9 mouse cellular contexts compared by ENCODE assay signal in genomic region chr19:34193683-34194082, GRCm38 (mm10). TPM values are rescaled to one million over a fixed set of nuclear protein-coding genes. Genes with fewer than 3 reads are reported as not detected.
A peak's percentile ranks its signal among the peaks of the same experiment; 100 is the strongest.
DNase-seq lines count a peak whose midpoint lies in the region; ATAC-seq and TF ChIP-seq lines count a peak whose summit lies in the region.
"Had no signal": no experiment of that assay in that cellular context is flagged by ENCODE, and none has a peak within 500 bp of the region (broad histone marks: within the 10 kb centered on the region; RNA-seq: fewer than 3 reads in every experiment).

No protein-coding gene starts in this region.

- no peak for TF ChIP-seq CTCF in heart, adult 2 months (IDR thresholded peaks at IDR 0.05)
- no peak for TF ChIP-seq CTCF in thymus, adult 2 months (IDR thresholded peaks at IDR 0.05; ENCODE audit: borderline replicate concordance, control insufficient read depth, extremely low read depth, insufficient read depth, low read length, poor library complexity)
- TF ChIP-seq CTCF in liver, embryonic 14.5 days (IDR thresholded peaks at IDR 0.05; ENCODE audit: low read depth) = no peak

- WGBS in heart, adult 2 months = 72% methylated on average over 9 of the region's 9 CpGs
- WGBS in thymus, adult 2 months = 57% methylated on average over 9 of the region's 9 CpGs
- WGBS in liver, embryonic 14.5 days (ENCODE audit: insufficient replicate concordance) = 58% methylated on average over 9 of the region's 9 CpGs

- peak overlapping the region; percentile 86 for H3K4me2 ChIP-seq in liver, embryonic 14.5 days (ENCODE audit: low read depth)

- H3K4me3 ChIP-seq in heart, adult 2 months = peak overlapping the region; percentile 69
- H3K4me3 ChIP-seq in thymus, adult 2 months (ENCODE audit: control insufficient read depth, insufficient read depth, low read length) = peak overlapping the region; percentile 39
- peak overlapping the region; percentile 11 to 58; a peak in 3 of 4 replicates for H3K4me3 ChIP-seq in liver, embryonic 14.5 days (ENCODE audit: insufficient read depth in 1 of 2, low read depth in 2 of 2, low read length in 2 of 2)

- no peaks in the 10 kb centered on the region for H3K79me2 ChIP-seq in heart, adult 2 months (replicated peaks; ENCODE audit: control insufficient read depth, insufficient read depth, low read length)

- DNase-seq in heart, adult 2 months = no peak
- no peak for DNase-seq in heart, adult 9 months (ENCODE audit: low spot score in 2 of 2)
- DNase-seq in thymus, adult 2 months = no peak
- no peak for DNase-seq in thymus, postnatal 0 days (ENCODE audit: low spot score)
- DNase-seq in liver, embryonic 14.5 days (ENCODE audit: low read depth in 3 of 3, low spot score in 3 of 3) = no peak
- no peak for DNase-seq in embryo, embryonic 11 days
- no peak for DNase-seq in adrenal gland, adult 18-20 months (ENCODE audit: low spot score in 2 of 2)
- DNase-seq in layer of hippocampus, postnatal 10 days (ENCODE audit: low spot score in 2 of 2) = no peak

- ATAC-seq in liver, embryonic 14.5 days (ENCODE audit: insufficient read depth) = no peak

- no peaks in the 10 kb centered on the region for H3K9me3 ChIP-seq in liver, embryonic 14.5 days (ENCODE audit: control insufficient read depth, low read length)

- TF ChIP-seq EP300 in heart, adult 2 months (IDR thresholded peaks at IDR 0.05; ENCODE audit: insufficient read depth, low read depth, low read length) = no peak
- TF ChIP-seq EP300 in liver, embryonic 14.5 days (IDR thresholded peaks at IDR 0.05; ENCODE audit: low read depth) = no peak

- peaks cover 1% of the 10 kb centered on the region for H3K4me1 ChIP-seq in heart, adult 2 months (ENCODE audit: control insufficient read depth, insufficient read depth, low read length)
- H3K4me1 ChIP-seq in thymus, adult 2 months (replicated peaks; ENCODE audit: control insufficient read depth, insufficient read depth, low read length) = peaks cover 20% of the 10 kb centered on the region
- 0 out of 4 replicates have a peak, but pooled peaks cover 0 to 5% of the 10 kb centered on the region in 2 experiments for H3K4me1 ChIP-seq in liver, embryonic 14.5 days (replicated peaks; ENCODE audit: control insufficient read depth in 2 of 2, insufficient read depth in 2 of 2, low read length in 1 of 2)

- peak overlapping the region; percentile 70; the same call in 1 of the 2 replicates for H3K27ac ChIP-seq in heart, adult 2 months
- peak overlapping the region; percentile 38; the same call in 1 of the 2 replicates for H3K27ac ChIP-seq in thymus, adult 2 months (ENCODE audit: control insufficient read depth, insufficient read depth, low read length)
- no peak overlapping the region for H3K27ac ChIP-seq in liver, embryonic 14.5 days

- no peaks in the 10 kb centered on the region for H3K27me3 ChIP-seq in heart, adult 2 months (ENCODE audit: control insufficient read depth, insufficient read depth, low read length)
- H3K27me3 ChIP-seq in thymus, adult 2 months (ENCODE audit: control insufficient read depth, insufficient read depth, low read length) = no peaks in the 10 kb centered on the region
- H3K27me3 ChIP-seq in liver, embryonic 14.5 days (ENCODE audit: control insufficient read depth, insufficient read depth, low read length) = no peaks in the 10 kb centered on the region

- TF ChIP-seq POLR2A in heart, adult 2 months (IDR thresholded peaks at IDR 0.05; ENCODE audit: insufficient read depth, low read depth, low read length) = no peak
- no peak for TF ChIP-seq POLR2A in thymus, adult 2 months (IDR thresholded peaks at IDR 0.05; ENCODE audit: control insufficient read depth, extremely low read depth, insufficient read depth, low read length, poor library complexity)

- intact Hi-C loops in heart, adult 2 months (cut with DNase I) = no loop called here

- H3K9ac ChIP-seq in heart, adult 2 months (ENCODE audit: low read depth, low read length) = no peak overlapping the region
- no peak overlapping the region; the same call in 1 of the 2 replicates for H3K9ac ChIP-seq in liver, embryonic 14.5 days (replicated peaks)

- H3K36me3 ChIP-seq in heart, adult 2 months (ENCODE audit: control insufficient read depth, insufficient read depth, low read length) = no peaks in the 10 kb centered on the region
- no peaks in the 10 kb centered on the region for H3K36me3 ChIP-seq in thymus, adult 2 months (ENCODE audit: control insufficient read depth, insufficient read depth, low read length)
- no peaks in the 10 kb centered on the region for H3K36me3 ChIP-seq in liver, embryonic 14.5 days (replicated peaks; ENCODE audit: control insufficient read depth, insufficient read depth, low read depth)

RNA-seq across cellular contexts. Expression of gene Stambpl1, which starts 1.7 kb away (rescaled TPM):
- total RNA-seq in heart, adult 2 months (2021) = 1 to 10 TPM; 3.0 to 3.5 TPM
- 3.6 TPM in 2 replicates for polyA plus RNA-seq in heart, adult 2 months (2012; rRNA removed)
- 33.0 and 34.0 TPM in 2 replicates for polyA plus RNA-seq in thymus, adult 2 months (2012; rRNA removed)
- polyA plus RNA-seq in thymus, postnatal 0 days (2015; fragmentation: Nextera tagmentation; extraction: Ambion mirVana) = 48.2 and 54.7 TPM in 2 replicates
- 1.3 and 1.8 TPM in 2 replicates for polyA plus RNA-seq in liver, embryonic 14.5 days (2012; rRNA removed)
- 2.4 and 2.8 TPM in 2 replicates for polyA plus RNA-seq in liver, embryonic 14.5 days (2014; fragmentation: Nextera tagmentation; extraction: Ambion mirVana)
- 1 to 10 TPM; 3.2 to 4.7 TPM for total RNA-seq in adrenal gland, adult 18-20 months (2021)
- total RNA-seq in layer of hippocampus, postnatal 10 days (2021) = 10 to 100 TPM; 17.3 to 23.0 TPM

RNA-seq across cellular contexts. Expression of gene Ankrd22, which starts 27.8 kb away (rescaled TPM):
- not detected for total RNA-seq in heart, adult 2 months (2021)
- 0.10 TPM in 1 of 2 replicates, not detected in the other for polyA plus RNA-seq in heart, adult 2 months (2012; rRNA removed)
- polyA plus RNA-seq in thymus, adult 2 months (2012; rRNA removed) = 0.62 and 0.73 TPM in 2 replicates
- 4.0 and 4.7 TPM in 2 replicates for polyA plus RNA-seq in thymus, postnatal 0 days (2015; fragmentation: Nextera tagmentation; extraction: Ambion mirVana)
- 0.12 and 0.13 TPM in 2 replicates for polyA plus RNA-seq in liver, embryonic 14.5 days (2012; rRNA removed)
- polyA plus RNA-seq in liver, embryonic 14.5 days (2014; fragmentation: Nextera tagmentation; extraction: Ambion mirVana) = 0.09 and 0.22 TPM in 2 replicates
- total RNA-seq in adrenal gland, adult 18-20 months (2021) = not detected
- total RNA-seq in layer of hippocampus, postnatal 10 days (2021) = under 1 TPM in 1 of 2 experiments, not detected in 1; 0.11 TPM
- polyA plus RNA-seq: CD4-positive, CD25-positive, alpha-beta regulatory T cell, adult 4 months had no signal
